23 mouse cellular contexts compared by ENCODE assay signal in the genomic region with DNA sequence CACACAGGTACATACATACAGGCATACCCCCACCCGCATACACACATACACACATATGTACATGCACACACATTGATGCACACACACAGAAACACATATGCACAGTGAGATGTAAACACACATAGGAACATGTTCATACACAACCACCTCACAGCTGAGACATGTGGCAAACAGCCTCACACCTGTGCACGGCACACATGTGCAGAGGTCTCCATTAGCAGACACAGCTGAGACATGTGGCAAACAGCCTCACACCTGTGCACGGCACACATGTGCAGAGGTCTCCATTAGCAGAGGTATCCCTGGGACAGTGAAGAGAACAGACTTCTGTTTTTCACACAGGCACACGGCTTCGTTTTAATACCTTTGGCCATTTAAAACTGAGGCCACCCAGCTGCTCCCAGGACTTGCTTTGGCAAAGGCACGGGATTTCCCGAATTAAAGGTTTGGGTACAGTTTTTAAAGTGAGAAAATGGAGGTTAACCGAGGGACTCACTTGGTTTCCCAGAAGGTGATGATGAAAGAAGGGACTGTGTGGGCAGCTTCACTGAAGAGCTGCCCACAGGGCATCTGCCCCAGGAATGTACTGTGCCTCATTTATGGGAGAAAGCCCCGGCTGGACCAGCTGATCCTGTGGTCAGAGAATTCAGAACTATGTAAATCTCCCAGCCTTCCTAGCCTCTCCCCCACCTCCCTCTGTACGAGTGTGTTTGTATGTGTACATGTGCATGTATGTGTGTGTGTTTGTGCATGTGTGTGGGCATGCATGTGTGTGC. TPM values are rescaled to one million over a fixed set of nuclear protein-coding genes. Genes with fewer than 3 reads are reported as not detected.
DNase-seq lines count a peak whose midpoint lies in the region; ATAC-seq and TF ChIP-seq lines count a peak whose summit lies in the region.
"Had no signal": no experiment of that assay in that cellular context is flagged by ENCODE, and none has a peak within 500 bp of the region (broad histone marks: within the 10 kb centered on the region; RNA-seq: fewer than 3 reads in every experiment).

No protein-coding gene starts in this region.

- no peak overlapping the region for H3K4me3 ChIP-seq in layer of hippocampus, adult 2 months
- H3K4me3 ChIP-seq: embryonic facial prominence, embryonic 12.5 days; forebrain, embryonic 12.5 days; heart, adult 2 months; heart, embryonic 15.5 days; hindbrain, embryonic 10.5 days had no signal

- no peak for DNase-seq in layer of hippocampus, adult 2 months (ENCODE audit: low spot score in 2 of 2)
- no peak for DNase-seq in layer of hippocampus, adult 8-10 months (ENCODE audit: low spot score in 2 of 2)
- peak; percentile 72 for DNase-seq in Muller cell, postnatal 12 days (ENCODE audit: inconsistent ontology term)
- DNase-seq in Patski (ENCODE audit: low read depth, low spot score), result peak; percentile 13
- DNase-seq in left cerebral cortex, postnatal 4 days, result no peak
- DNase-seq in cerebellum, adult 9-11 months, result no peak
- DNase-seq: adrenal gland, adult 2 months; adrenal gland, postnatal 25 days; B cell, adult 2 months; cerebellum, adult 2 months; cerebellum, postnatal 14 days; gastrocnemius, postnatal 10 days; heart, adult 2 months; heart, postnatal 14 days had no signal

- CTCF ChIA-PET in Patski (lab: Charles Lee), result no interaction called here

- intact Hi-C loops in left cerebral cortex, postnatal 4 days (cut with DNase I), result no loop called here

- H3K27me3 ChIP-seq in Patski, result no peaks in the 10 kb centered on the region
- H3K27me3 ChIP-seq: embryonic facial prominence, embryonic 12.5 days; forebrain, embryonic 12.5 days; heart, embryonic 15.5 days had no signal

- in situ Hi-C loops in Patski (cut with MboI; ENCODE audit: low pct_unique_long_range_greater_than_20kb), result no loop called here

- peak; percentile 57 for ATAC-seq in Patski
- ATAC-seq: CD4-positive, CD25-positive, alpha-beta regulatory T cell, adult 4 months; forebrain, embryonic 16.5 days; intestine, embryonic 16.5 days had no signal

- POLR2A ChIA-PET in Patski (lab: Charles Lee), result no interaction called here

- no peak for TF ChIP-seq CTCF in layer of hippocampus, adult 2 months (conservative IDR thresholded peaks at IDR 0.05)
- TF ChIP-seq CTCF in Patski (IDR thresholded peaks at IDR 0.05), result no peak

- H3K27ac ChIP-seq in layer of hippocampus, adult 2 months, result peak overlapping the region; percentile 55; the same call in 1 of the 2 replicates
- H3K27ac ChIP-seq: embryonic facial prominence, embryonic 12.5 days; forebrain, embryonic 12.5 days; heart, adult 2 months; heart, embryonic 15.5 days; hindbrain, embryonic 10.5 days; hindbrain, embryonic 14.5 days had no signal

RNA-seq across cellular contexts. Expression of a gene that starts 29.3 kb away (rescaled TPM):
- 10 to 100 TPM; 34.4 to 34.6 TPM for total RNA-seq in layer of hippocampus, adult 2 months (2021)
- 10 to 100 TPM; 32.1 to 43.0 (median 37.4) TPM for total RNA-seq in layer of hippocampus, adult 8-10 months (2022)
- 19.9 TPM for polyA plus RNA-seq in Patski (2021)
- total RNA-seq in left cerebral cortex, postnatal 4 days (2021), result 10 to 100 TPM; 36.7 to 38.5 TPM
- polyA plus RNA-seq: G1E had no signal

Comparison
In these comparisons a context has a peak if more than half of its experiments do, and no peak if none do; other contexts are left out.
1. DNase-seq: peak in Muller cell, postnatal 12 days (single experiment) and Patski (single experiment); none in layer of hippocampus, adult 2 months (0 of 2), layer of hippocampus, adult 8-10 months (0 of 2), left cerebral cortex, postnatal 4 days (single experiment) and cerebellum, adult 9-11 months (single experiment).